Mouse (Mus musculus): ENCODE data around the gene Lpin2. TPM values are rescaled to one million over a fixed set of nuclear protein-coding genes. Genes with fewer than 3 reads are reported as not detected.
A peak's percentile ranks its signal among the peaks of the same experiment; 100 is the strongest.

The Lpin2 gene
- polyA plus RNA-seq, 1 experiment, result 133 TPM

- peaks cover 38% of the 10 kb centered on the region for H3K4me1 ChIP-seq (ENCODE audit: control insufficient read depth, insufficient read depth, low read length)
- no peak overlapping the region for H3K4me3 ChIP-seq (ENCODE audit: insufficient read depth, low read length)
- H3K27ac ChIP-seq (ENCODE audit: insufficient read depth, low read depth, low read length), result no peak overlapping the region
- TF ChIP-seq CTCF (IDR thresholded peaks at IDR 0.05; ENCODE audit: low read depth, low read length) (no peak), POLR2A (IDR thresholded peaks at IDR 0.05; ENCODE audit: borderline replicate concordance, low read depth, low read length) (no peak)
These were observed 41.3 kb downstream of the Lpin2 start for GRCm38 (mm10) chr17:71223676-71224075.

DNA sequence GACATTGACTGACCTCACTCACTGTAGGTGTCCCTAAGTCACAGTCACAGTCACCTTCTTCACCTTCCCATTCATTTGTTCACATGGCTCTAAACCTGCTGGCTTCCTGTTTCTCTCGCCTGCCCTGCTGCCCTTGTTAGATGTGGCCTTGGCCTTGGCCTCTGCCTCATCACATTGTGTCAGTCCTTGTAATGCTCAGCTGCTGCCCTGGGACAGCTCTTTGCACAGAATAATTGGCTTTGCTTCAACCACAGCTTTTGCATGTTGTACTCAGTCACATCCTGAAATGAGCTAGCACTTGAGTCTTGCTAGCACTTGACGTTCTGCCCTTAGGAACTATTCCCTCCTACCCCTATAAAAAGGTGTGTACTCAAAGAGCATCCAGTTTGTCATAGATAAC lies 42.2 kb downstream of the Lpin2 start:
- no peak for TF ChIP-seq CTCF (IDR thresholded peaks at IDR 0.05; ENCODE audit: low read depth, low read length)
- TF ChIP-seq POLR2A (IDR thresholded peaks at IDR 0.05; ENCODE audit: borderline replicate concordance, low read depth, low read length), result no peak
- Histone ChIP-seq H3K4me3 (ENCODE audit: insufficient read depth, low read length) (no peak overlapping the region), H3K27ac (ENCODE audit: insufficient read depth, low read depth, low read length) (no peak overlapping the region), H3K4me1 (ENCODE audit: control insufficient read depth, insufficient read depth, low read length) (peaks cover 36% of the 10 kb centered on the region)

DNA sequence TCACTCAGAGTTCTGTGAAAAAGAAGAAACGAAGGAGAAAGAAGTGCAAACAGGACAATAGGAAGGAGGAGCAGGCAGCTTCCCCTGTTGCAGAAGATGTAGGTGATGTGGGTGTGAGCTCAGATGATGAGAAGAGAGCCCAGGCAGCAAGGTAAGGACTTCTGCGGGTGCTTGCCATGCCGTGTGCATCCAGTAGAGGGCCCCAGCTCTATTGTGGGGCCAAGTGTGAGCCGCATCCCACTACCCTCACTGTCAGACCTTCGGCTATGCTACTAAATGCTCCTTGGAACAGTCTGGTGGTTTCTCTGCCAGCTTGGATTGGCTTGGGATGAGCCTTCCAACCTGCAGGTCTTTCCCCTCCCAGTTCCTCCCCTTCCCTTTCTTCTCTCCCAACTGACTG lies 42.7 kb downstream of the Lpin2 start:
- 0 out of 2 replicates have a peak, but pooled peaks have one; percentile 27 for TF ChIP-seq CTCF (IDR thresholded peaks at IDR 0.05; ENCODE audit: low read depth, low read length)
- no peak for TF ChIP-seq POLR2A (IDR thresholded peaks at IDR 0.05; ENCODE audit: borderline replicate concordance, low read depth, low read length)
- H3K4me3 ChIP-seq (ENCODE audit: insufficient read depth, low read length), result no peak overlapping the region
- H3K27ac ChIP-seq (ENCODE audit: insufficient read depth, low read depth, low read length), result no peak overlapping the region
- peaks cover 37% of the 10 kb centered on the region for H3K4me1 ChIP-seq (ENCODE audit: control insufficient read depth, insufficient read depth, low read length)

DNA sequence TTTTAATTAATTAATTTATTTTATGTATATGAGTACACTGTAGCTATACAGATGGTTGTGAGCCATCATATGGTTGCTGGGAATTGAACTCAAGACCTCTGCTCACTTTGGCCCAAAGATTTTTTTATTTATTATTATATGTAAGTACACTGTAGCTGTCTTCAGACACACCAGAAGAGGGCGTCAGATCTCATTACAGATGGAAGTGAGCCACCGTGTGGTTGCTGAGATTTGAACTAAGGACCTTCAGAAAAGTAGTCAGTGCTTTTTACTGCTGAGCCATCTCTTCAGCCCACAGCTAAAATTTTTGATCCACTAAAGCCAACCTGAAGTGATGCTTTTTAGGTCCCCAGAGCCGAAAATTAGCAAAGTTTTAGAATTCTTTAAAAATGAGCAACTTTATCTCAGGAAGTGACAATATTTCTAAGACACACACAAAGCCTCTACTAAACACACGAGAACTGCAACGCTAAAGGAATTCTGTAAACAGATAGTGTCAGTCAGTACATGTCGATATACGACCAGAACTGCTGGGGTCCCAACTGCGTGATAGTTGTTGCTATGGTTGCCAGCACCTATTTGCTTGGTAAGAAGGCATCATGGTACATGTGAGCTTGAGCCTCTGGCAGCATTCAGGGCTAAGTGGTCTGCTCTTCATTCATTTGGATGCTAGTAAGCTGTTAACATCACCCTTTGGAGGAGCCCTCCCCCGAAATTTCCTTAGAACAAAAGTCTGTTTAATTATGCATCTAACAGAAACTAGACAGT lies 45.0 kb downstream of the Lpin2 start:
- Histone ChIP-seq H3K27ac (ENCODE audit: insufficient read depth, low read depth, low read length) (no peak overlapping the region), H3K4me1 (ENCODE audit: control insufficient read depth, insufficient read depth, low read length) (peaks cover 28% of the 10 kb centered on the region), H3K4me3 (ENCODE audit: insufficient read depth, low read length) (no peak overlapping the region)
- TF ChIP-seq CTCF (IDR thresholded peaks at IDR 0.05; ENCODE audit: low read depth, low read length) (no peak), POLR2A (IDR thresholded peaks at IDR 0.05; ENCODE audit: borderline replicate concordance, low read depth, low read length) (no peak)

DNA sequence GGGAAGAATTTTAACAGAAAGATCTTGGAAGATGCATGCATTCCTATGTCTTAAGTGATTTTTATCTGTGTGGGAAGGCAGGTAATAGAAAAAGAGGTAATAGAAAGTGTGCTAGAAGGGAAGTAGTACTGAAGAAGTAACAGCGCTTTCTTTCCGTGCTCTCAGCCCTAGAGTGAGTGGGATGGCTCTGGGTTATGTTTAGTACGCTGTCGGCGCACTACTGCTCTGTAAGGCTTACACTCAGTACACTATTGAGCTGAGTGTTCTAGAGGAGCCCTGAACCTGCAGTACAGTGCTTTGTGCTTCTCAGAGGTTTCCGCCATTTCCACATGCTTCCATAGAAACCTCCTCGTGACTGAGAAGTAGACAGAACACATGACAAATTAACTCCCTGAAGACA lies 46.3 kb downstream of the Lpin2 start:
- H3K4me1 ChIP-seq (ENCODE audit: control insufficient read depth, insufficient read depth, low read length), result peaks cover 18% of the 10 kb centered on the region
- no peak overlapping the region for H3K4me3 ChIP-seq (ENCODE audit: insufficient read depth, low read length)
- TF ChIP-seq POLR2A (IDR thresholded peaks at IDR 0.05; ENCODE audit: borderline replicate concordance, low read depth, low read length) (no peak), CTCF (IDR thresholded peaks at IDR 0.05; ENCODE audit: low read depth, low read length) (no peak)

DNA sequence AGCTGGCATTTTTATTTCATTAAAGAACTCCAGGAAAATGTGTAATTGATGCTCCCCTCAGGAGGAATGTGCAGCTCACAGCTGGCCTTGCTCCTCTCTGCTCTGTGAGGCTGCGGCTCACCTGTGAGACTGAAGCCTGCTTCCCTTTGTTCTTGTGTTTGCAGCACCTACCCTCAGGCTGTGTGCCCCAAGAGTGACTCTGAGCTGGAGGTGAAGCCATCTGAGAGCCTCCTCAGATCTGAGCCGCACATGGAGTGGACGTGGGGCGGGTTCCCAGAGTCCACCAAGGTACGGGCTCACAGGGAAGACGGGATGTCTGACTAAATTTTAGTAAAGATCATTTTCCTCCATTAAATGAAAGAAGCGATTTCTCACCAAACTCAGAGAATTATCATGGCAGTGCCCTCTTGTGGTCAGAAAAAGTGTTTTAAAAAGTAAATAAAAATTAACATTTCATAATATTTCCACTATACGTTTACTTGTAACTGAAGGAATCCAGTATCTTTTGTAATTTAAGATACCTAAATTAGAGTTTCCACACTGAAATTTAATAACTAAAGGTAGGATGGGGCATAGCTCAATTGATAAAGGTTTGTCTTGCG lies 47.8 kb downstream of the Lpin2 start:
- peaks cover 9% of the 10 kb centered on the region for H3K4me1 ChIP-seq (ENCODE audit: control insufficient read depth, insufficient read depth, low read length)
- TF ChIP-seq CTCF (IDR thresholded peaks at IDR 0.05; ENCODE audit: low read depth, low read length), result peak; percentile 46
- no peak for TF ChIP-seq POLR2A (IDR thresholded peaks at IDR 0.05; ENCODE audit: borderline replicate concordance, low read depth, low read length)
- no peak overlapping the region for H3K27ac ChIP-seq (ENCODE audit: insufficient read depth, low read depth, low read length)
- H3K4me3 ChIP-seq (ENCODE audit: insufficient read depth, low read length), result no peak overlapping the region

More for the DNA sequence above, 46.3 kb downstream of the Lpin2 start:
- H3K27ac ChIP-seq (ENCODE audit: insufficient read depth, low read depth, low read length), result no peak overlapping the region

- H3K4me1 ChIP-seq (ENCODE audit: control insufficient read depth, insufficient read depth, low read length), result peaks cover 9% of the 10 kb centered on the region
- H3K4me3 ChIP-seq (ENCODE audit: insufficient read depth, low read length), result no peak overlapping the region
- TF ChIP-seq POLR2A (IDR thresholded peaks at IDR 0.05; ENCODE audit: borderline replicate concordance, low read depth, low read length) (no peak), CTCF (IDR thresholded peaks at IDR 0.05; ENCODE audit: low read depth, low read length) (no peak)
- H3K27ac ChIP-seq (ENCODE audit: insufficient read depth, low read depth, low read length), result no peak overlapping the region
These were observed 49.6 kb downstream of the Lpin2 start for GRCm38 (mm10) chr17:71231998-71232397.

DNA sequence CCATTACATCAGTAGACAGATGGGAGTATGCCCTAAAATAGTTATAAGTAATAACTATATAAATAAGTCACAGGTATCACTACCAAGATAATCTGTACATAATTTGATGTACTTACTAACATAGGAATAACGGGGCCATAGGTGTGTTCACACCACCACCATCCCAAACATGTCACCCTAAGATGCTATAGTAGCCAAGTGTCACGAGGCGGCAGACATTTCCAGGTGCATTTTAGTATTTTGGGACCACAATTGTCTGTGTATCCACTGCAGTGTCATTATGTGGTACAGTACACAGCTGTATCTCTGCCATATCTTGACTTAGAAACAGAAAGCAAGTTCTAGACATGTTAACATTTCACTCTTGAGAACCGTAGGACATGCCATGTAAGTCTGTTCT lies 50.9 kb downstream of the Lpin2 start:
- TF ChIP-seq CTCF (IDR thresholded peaks at IDR 0.05; ENCODE audit: low read depth, low read length) (no peak), POLR2A (IDR thresholded peaks at IDR 0.05; ENCODE audit: borderline replicate concordance, low read depth, low read length) (no peak)
- no peak overlapping the region for H3K4me3 ChIP-seq (ENCODE audit: insufficient read depth, low read length)
- peaks cover 11% of the 10 kb centered on the region for H3K4me1 ChIP-seq (ENCODE audit: control insufficient read depth, insufficient read depth, low read length)
- H3K27ac ChIP-seq (ENCODE audit: insufficient read depth, low read depth, low read length), result no peak overlapping the region

DNA sequence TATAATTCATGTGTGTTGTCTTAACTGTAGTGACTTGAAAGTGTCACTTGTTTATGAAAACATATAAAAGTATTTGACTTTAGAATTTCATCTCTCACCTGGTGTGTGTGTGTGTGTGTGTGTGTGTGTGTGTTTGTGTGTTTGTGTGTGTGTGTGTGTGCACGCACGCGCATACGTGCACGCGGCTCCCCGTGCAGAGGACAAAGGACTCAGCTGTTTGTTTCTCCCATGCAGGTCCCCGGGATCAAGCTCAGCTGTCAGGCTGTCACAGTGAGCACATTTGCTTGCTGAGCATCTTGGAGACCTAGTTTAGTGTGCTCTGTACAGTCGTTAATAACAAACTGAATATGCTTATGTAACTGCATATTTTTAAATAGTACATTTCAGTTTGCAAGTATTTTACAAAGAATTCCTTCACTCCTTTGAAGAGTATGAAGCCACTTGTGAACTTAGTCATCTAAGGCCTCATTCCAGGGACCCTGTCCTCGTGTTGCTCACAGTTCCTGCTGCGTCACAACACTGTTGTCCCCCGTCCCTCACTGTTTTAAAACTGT lies 51.8 kb downstream of the Lpin2 start:
- H3K4me1 ChIP-seq (ENCODE audit: control insufficient read depth, insufficient read depth, low read length), result peaks cover 11% of the 10 kb centered on the region
- H3K27ac ChIP-seq (ENCODE audit: insufficient read depth, low read depth, low read length), result no peak overlapping the region
- TF ChIP-seq POLR2A (IDR thresholded peaks at IDR 0.05; ENCODE audit: borderline replicate concordance, low read depth, low read length) (no peak), CTCF (IDR thresholded peaks at IDR 0.05; ENCODE audit: low read depth, low read length) (no peak)

More for the DNA sequence above, 51.8 kb downstream of the Lpin2 start:
- H3K4me3 ChIP-seq (ENCODE audit: insufficient read depth, low read length), result no peak overlapping the region
